Mouse (Mus musculus) B cell, adult 2 months (primary cell): Measurements from ENCODE around the gene Nop2.

Experiments used
- DNase-seq, 2 experiments: peaks; one replicate each; pipeline ENCODE4 v3.0.0; 2022

Nop2 gene

GRCm38 (mm10) chr6:125131302-125132156 is at the start of gene Nop2:
TSS of gene Nop2 (plus strand) at chr6:125131909.
- peak; percentile 91 to 93 for DNase-seq

DNA sequence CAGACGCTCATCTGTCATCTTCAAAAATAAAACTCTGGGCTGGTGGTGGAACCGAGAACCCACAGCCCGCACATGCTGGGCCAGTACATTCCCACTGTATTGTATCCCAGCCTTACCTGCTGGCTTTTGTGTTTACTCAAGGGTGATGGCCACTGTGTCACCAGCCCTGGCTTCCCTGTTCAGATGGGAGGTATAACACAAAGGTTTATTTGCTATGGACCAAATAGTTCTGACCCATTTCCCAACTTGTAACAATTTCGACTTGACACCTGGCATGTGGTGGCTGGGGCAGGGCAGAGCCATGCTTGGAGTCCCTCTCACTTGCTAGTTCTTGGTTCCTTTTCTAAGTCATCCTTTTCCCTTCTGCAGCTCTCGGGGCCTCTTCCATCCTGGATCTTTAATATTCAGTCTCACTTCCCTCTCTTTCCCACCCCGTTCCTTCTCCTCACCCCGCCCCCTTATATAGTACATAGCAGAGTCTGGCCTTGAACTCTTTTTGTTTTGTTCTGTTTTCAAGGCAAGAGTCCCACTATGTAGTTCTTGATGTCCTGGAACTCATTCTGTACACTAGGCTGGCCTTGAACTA is 48.8 kb upstream of the Nop2 start:
- no peak for DNase-seq

DNA sequence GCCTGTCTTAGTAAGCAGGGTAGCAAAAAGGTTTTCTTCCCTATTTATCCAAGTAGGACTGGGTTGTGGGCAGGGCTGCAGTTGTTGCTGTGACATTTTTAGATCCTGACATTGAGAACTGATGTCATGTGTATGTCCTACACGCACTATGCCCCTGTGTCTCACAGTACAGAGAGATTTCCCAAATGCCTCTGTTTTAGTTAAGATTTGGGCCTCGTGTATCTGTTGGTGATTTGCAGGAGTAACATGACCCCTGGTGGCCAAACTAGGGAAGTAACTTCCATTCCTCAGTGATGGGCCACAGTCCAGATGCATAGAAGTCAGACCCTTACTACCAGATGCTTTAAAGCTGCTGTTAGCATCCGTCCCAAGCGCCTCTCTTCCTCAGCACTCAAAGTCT is 47.3 kb upstream of the Nop2 start:
- peak; percentile 77 to 81 for DNase-seq

- no peak for DNase-seq
Observed at GRCm38 (mm10) chr6:125087937-125088336, 43.8 kb upstream of the Nop2 start.

- DNase-seq: no peak
Observed at GRCm38 (mm10) chr6:125088561-125089321, 43.0 kb upstream of the Nop2 start.

- no peak for DNase-seq
Observed at GRCm38 (mm10) chr6:125089521-125090321, 42.0 kb upstream of the Nop2 start.

- DNase-seq: no peak
Observed at GRCm38 (mm10) chr6:125090341-125091085, 41.2 kb upstream of the Nop2 start.

- DNase-seq: no peak
Observed at GRCm38 (mm10) chr6:125092372-125092771, 39.3 kb upstream of the Nop2 start.

DNA sequence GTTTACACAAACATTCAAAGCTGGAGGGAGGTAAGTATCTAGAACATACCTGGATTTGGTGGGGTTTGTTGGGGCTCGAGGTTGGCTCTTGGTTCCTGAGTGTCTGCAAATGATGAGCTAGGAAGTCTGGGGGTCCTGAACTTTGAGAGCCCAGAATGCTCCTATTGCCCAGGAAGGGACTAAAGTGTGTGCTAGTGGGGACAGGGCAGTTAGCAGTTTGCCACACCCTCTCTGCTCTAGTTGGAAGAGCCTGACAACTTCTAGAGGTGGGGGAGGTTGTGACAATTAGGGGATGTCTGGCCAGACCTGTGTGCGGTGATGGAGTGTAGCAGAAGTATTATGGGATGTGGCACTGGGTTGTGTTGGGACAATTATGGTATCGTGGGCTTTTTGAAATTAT is 36.9 kb upstream of the Nop2 start:
- DNase-seq: peak in 1 of 2 experiments; percentile 23

GRCm38 (mm10) chr6:125095391-125096278 is 36.1 kb upstream of the Nop2 start, which contains the start of gene Chd4:
TSS of gene Chd4 (plus strand) at chr6:125095981.
- DNase-seq: peak; percentile 92 to 95

DNA sequence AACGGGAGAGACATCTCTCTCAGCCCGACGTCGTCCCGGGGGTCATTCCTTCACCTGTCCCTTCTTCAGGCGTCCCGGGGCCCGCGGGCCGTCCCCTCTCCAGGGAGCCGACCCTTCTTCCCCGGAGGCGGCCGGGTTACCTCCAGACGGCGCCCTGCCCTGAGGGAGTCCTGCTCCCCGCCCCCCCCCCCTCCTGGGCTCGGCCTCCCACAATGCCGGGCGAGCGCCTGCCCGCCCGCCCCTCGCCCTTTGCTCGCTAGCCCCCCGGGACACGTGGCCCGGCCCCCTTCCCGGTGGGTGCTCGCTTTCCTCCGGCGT is 35.5 kb upstream of the Nop2 start:
- no peak for DNase-seq

- peak; percentile 66 to 67 for DNase-seq
Observed at GRCm38 (mm10) chr6:125096597-125097345, 34.9 kb upstream of the Nop2 start.

DNA sequence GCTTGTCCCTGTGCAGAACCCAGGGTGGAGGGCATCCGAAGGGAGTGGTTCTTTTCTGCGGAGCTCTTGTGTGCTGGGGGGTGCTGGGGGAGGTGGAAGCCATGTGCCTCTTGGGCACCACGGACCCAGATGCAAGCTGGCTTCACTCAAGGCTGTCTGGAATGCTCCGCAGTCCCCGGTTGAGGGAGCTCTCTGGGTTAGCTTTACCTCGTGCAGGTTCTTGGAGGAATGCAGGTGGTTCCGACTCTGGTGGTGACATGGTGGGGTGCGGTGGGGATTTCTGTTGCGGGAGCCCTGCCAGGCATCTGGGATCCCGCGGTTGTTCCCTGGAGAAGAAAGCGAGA is 34.4 kb upstream of the Nop2 start:
- DNase-seq: no peak

GRCm38 (mm10) chr6:125097951-125098350 is 33.8 kb upstream of the Nop2 start:
- DNase-seq: no peak

DNA sequence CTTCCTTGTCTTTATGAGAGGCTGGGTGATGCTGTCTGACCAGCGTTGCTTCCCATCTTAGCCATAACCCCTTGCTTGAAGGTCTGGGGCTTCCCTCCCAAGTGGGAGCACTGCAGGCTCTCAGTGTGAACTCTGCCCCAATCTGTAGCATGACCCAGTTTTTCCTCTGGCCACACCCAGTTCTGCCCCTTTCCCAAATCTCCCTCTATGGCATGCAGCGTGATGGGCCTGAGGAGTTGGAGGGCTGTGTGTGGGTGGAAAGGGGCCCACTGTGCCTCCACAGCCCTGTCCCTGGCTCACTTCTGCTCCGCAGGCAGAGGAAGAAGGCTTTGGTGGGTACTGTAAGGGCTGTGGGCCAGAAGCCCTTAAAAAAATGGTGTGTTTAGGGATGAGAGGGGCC is 33.2 kb upstream of the Nop2 start:
- no peak for DNase-seq

DNA sequence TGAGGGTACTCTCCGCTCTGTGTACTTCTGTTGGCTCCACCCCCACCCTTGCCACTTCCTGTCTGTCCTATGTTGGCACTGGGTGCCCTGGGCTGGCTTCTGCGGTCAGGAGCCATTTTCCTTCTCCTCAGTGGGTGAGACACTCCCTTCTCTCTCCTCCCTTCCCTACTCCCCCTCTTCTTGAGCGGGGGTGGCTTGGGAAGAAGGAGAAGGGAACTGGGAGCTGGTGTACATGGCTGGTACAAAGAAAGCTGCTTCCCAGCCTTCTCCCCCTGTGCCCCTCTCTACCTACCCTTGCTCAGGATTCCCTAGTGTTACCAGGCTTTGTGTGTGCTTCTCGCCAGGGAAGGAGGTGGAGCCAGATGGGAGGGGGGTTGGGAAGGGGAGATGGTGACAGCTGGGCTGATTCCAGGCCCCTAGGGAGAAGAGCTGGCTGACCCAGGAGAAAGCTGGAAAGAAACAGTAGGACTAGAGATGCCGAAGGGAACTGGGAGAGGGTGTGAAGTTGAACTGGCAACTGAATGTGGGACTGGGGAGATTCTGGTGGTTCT is 32.2 kb upstream of the Nop2 start:
- DNase-seq: peak; percentile 68 to 72

GRCm38 (mm10) chr6:125101444-125101843 is 30.3 kb upstream of the Nop2 start:
- DNase-seq: no peak

- no peak for DNase-seq
Observed at GRCm38 (mm10) chr6:125104223-125104622, 27.5 kb upstream of the Nop2 start.

- DNase-seq: peak; percentile 37 to 38
Observed at GRCm38 (mm10) chr6:125107705-125108104, 24.0 kb upstream of the Nop2 start.

- DNase-seq: no peak
Observed at GRCm38 (mm10) chr6:125109371-125109770, 22.3 kb upstream of the Nop2 start.
